Mouse (Mus musculus) liver, adult (tissue): ENCODE results near the gene Cd2.

Experiments
- GATA4 ChIP-seq: IDR thresholded peaks from 2 replicates; pipeline ENCODE4 v1.6.1; 2014; ENCODE audit warnings: mild to moderate bottlenecking, low read length; ENCODE audit not compliant: insufficient replicate concordance

Cd2 gene

GRCm38 (mm10) chr3:101287911-101288311 lies at the start of gene Cd2:
Gene Cd2 (minus strand): TSS chr3:101287939.
- no peak for TF ChIP-seq GATA4

- no peak for TF ChIP-seq GATA4
Measured at GRCm38 (mm10) chr3:101328617-101329016, 40.9 kb upstream of the Cd2 start.

GRCm38 (mm10) chr3:101327248-101327647 lies 39.5 kb upstream of the Cd2 start:
- TF ChIP-seq GATA4 = no peak

- TF ChIP-seq GATA4 = no peak
Measured at GRCm38 (mm10) chr3:101322437-101322836, 34.7 kb upstream of the Cd2 start.

GRCm38 (mm10) chr3:101320874-101321273 lies 33.1 kb upstream of the Cd2 start:
- no peak for TF ChIP-seq GATA4

- no peak for TF ChIP-seq GATA4
Measured at GRCm38 (mm10) chr3:101318516-101319170, 30.9 kb upstream of the Cd2 start.

GRCm38 (mm10) chr3:101318115-101318514 lies 30.4 kb upstream of the Cd2 start:
- TF ChIP-seq GATA4 = no peak

GRCm38 (mm10) chr3:101314954-101315353 lies 27.2 kb upstream of the Cd2 start:
- no peak for TF ChIP-seq GATA4

- TF ChIP-seq GATA4 = no peak
Measured at GRCm38 (mm10) chr3:101313266-101314051, 25.7 kb upstream of the Cd2 start.

- TF ChIP-seq GATA4 = no peak
Measured at GRCm38 (mm10) chr3:101310977-101311376, 23.2 kb upstream of the Cd2 start.

- no peak for TF ChIP-seq GATA4
Measured at GRCm38 (mm10) chr3:101309626-101310025, 21.9 kb upstream of the Cd2 start.

- TF ChIP-seq GATA4 = no peak
Measured at GRCm38 (mm10) chr3:101306090-101306489, 18.4 kb upstream of the Cd2 start.

GRCm38 (mm10) chr3:101305046-101305445 lies 17.3 kb upstream of the Cd2 start:
- no peak for TF ChIP-seq GATA4

GRCm38 (mm10) chr3:101304156-101304555 lies 16.4 kb upstream of the Cd2 start:
- TF ChIP-seq GATA4 = no peak

- no peak for TF ChIP-seq GATA4
Measured at GRCm38 (mm10) chr3:101300271-101301071, 12.7 kb upstream of the Cd2 start.

- no peak for TF ChIP-seq GATA4
Measured at GRCm38 (mm10) chr3:101299591-101299990, 11.9 kb upstream of the Cd2 start.
